Mouse (Mus musculus): Measurements from ENCODE around the gene Hist1h2ap. TPM values are rescaled to one million over a fixed set of nuclear protein-coding genes. Genes with fewer than 3 reads are reported as not detected.
"Not testable (repeated sequence)": the region's sequence is repeated elsewhere in the genome, so short reads cannot be mapped to it uniquely, and the experiment has no call there.

Gene Hist1h2ap
- 129 and 254 TPM in 2 replicates for total RNA-seq (2017)

DNA sequence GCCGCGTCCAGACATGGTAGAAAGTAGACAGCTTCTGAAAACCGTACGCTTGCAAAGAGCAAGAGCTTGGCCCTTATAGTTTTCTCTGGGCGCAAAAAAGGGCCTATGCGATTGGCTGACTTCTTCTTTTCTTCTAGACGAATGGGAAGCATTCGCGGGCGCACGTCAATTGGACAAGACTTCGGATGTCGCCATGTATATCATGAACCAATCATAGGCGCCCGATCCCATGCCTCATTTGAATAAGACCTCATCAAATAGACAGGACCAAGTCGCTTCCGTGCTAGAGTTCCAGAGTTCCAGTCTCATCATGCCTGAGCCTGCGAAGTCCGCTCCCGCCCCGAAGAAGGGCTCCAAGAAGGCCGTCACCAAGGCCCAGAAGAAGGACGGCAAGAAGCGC lies at the start of gene Hist1h2ap, which contains the start of gene Hist1h2br:
TSS of gene Hist1h2ap (minus strand) at position 47 of the 400 bp plus-strand sequence.
TSS of gene Hist1h2br (plus strand) at position 283 of the 400 bp plus-strand sequence.
- ATAC-seq (ENCODE audit: extremely low read depth, insufficient number of reproducible peaks, low FRiP score, poor library complexity, severe bottlenecking): peak; percentile 92

DNA sequence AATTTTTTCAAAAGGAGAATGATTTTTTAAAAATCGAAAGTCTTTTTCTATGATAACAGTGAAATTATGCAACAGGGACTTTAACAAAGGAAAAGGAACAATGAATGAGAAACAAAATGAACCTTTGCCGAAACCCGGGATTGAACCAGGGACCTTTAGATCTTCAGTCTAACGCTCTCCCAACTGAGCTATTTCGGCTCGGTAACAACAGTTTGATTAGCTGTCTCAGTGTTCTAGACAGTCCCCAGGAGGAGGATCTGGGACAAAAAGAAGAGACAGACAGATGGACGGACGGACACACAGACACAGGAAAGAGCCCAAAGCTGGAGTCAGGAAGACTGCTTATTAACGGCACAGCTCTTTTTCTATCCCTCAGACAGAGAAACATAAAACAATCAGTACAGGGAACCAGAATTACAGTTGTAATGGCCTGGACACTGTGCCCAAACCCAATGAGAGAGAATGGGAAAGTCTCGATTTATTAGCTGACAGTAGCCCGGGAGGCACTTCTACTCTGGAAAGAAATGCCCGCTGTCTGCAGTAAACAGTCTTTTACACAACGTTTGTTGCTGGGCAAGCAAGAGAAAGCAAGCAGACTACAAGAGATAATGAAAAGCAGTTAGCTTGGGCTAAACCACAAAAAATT lies 49.6 kb upstream of the Hist1h2ap start:
- no peak for ATAC-seq (ENCODE audit: extremely low read depth, insufficient number of reproducible peaks, low FRiP score, poor library complexity, severe bottlenecking)

DNA sequence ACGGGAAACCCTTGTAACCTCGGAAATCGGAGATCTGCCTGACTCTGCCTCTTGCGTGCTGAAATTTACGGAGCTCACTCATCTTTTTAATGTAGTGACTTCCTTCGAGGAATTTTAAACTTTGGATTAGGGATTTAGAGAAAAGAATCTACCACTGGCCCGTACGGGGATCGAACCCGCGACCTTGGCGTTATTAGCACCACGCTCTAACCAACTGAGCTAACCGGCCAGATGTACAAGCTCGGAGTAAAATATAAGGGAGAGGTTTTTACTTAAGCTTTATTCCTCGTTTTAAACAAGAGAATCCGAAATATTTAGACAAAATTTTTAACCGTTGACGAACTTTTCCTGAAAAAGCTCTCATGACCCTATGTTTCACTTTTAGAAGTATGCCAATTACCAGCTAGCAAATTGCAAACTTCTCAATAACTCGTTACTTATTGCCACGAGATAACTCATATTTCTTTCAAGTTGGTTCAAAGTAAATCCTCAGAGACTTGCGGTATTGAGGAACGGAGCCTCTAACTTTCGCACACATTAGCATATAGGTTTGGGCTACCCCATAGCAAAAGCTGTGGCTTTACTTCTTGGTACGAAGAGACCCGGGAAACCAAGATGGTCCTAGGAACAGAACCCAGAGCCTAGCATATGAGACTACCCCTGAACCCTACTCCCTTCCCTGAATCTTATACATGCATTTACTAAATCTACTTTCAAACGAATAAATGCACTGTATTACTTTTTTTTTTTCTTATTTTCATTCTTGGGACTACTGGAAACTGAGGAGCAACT lies 48.8 kb upstream of the Hist1h2ap start:
- no peak for ATAC-seq (ENCODE audit: extremely low read depth, insufficient number of reproducible peaks, low FRiP score, poor library complexity, severe bottlenecking)

DNA sequence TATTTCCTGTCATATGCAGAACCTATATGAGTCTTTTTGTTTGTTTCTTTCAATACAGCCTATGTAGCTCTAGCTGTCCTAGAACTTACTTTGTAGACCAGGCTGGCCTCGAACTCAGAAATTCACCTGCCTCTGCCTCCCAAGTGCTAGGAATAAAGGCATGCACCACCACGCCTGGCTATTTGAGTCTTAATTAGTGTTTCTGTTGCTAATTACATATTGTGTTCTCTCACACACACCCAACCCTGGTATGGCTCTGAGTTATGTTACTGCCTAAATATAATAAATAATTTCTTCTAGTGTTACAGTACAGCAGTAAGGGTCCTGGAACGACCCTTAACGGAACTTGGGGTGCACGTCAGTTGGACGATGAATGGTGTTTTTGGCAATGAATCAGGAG lies 47.4 kb upstream of the Hist1h2ap start:
- ATAC-seq (ENCODE audit: extremely low read depth, insufficient number of reproducible peaks, low FRiP score, poor library complexity, severe bottlenecking): no peak

DNA sequence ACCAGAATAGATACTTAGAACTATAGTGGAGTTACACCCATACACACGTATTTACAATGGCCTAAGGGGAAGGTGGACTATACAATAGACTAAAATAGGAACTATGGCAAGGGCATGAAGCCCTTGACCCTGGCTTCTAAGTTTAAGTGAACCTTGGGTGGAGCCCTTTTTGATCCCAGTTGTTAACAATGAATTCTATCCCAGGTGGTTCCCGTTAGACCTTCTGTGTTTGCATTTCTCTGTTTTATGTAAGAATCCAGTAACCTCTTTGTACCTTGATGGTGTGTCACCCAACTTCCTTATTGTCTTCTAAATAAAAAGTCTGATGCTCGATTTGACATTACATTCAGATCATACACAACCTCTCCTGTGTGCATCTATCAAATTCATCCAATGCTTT lies 32.2 kb upstream of the Hist1h2ap start:
- not testable (repeated sequence) for ATAC-seq (ENCODE audit: extremely low read depth, insufficient number of reproducible peaks, low FRiP score, poor library complexity, severe bottlenecking)

DNA sequence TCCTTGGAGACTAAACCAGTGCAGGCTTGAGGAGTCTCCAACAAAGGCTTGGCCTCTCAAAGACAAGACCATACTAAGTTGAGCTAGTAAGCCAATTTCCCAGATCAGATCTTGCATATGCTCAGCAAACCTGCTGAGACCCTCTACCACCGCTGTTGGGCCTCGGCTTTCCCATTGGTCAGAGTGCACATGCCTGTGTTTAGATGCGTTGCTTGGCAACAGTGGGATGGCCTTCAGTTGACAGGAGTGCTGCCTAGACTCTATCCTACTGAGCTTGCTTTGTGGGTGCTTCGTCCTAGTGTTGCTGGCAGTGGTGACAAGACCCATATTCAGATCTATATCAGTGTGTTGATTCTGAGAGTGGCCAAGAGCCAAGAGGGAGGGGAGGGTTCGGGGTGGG lies 28.3 kb upstream of the Hist1h2ap start:
- no peak for ATAC-seq (ENCODE audit: extremely low read depth, insufficient number of reproducible peaks, low FRiP score, poor library complexity, severe bottlenecking)

DNA sequence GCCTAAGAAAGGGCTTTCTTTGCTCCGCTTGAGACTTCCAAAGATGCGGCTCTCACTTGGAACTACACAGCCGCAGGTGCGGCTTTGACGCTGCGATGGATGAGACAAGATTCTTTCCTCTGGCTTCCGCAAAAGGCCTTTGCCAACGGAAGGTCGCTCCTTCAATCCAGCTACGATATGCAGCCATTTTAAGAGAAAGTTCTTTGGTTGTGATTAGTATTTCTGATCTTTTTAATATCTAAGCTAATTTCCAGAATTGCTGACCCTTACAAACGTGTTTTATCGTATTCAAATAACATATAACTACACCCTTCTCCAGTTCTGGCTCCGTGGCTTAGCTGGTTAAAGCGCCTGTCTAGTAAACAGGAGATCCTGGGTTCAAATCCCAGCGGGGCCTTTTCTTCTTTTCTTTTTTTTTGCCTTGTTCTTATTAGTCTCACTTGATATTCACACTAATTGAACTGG lies 22.4 kb upstream of the Hist1h2ap start:
- no peak for ATAC-seq (ENCODE audit: extremely low read depth, insufficient number of reproducible peaks, low FRiP score, poor library complexity, severe bottlenecking)

DNA sequence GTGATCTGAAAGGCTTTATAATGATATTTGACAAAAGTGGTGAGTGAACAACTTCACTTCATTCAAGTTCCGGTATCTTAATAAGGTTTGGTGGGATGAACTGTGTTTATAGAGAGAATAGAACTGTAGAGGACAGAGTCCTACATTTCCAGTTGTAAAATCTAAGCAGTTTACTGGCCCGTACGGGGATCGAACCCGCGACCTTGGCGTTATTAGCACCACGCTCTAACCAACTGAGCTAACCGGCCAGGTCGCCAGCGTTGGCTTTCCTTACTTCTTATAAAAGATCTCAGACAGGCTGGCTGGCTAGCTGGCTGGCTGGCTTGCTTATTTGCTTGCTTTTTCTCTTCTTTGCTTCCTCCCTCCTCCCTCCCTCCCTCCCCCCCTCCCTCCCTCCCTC lies 21.8 kb upstream of the Hist1h2ap start:
- ATAC-seq (ENCODE audit: extremely low read depth, insufficient number of reproducible peaks, low FRiP score, poor library complexity, severe bottlenecking): no peak

DNA sequence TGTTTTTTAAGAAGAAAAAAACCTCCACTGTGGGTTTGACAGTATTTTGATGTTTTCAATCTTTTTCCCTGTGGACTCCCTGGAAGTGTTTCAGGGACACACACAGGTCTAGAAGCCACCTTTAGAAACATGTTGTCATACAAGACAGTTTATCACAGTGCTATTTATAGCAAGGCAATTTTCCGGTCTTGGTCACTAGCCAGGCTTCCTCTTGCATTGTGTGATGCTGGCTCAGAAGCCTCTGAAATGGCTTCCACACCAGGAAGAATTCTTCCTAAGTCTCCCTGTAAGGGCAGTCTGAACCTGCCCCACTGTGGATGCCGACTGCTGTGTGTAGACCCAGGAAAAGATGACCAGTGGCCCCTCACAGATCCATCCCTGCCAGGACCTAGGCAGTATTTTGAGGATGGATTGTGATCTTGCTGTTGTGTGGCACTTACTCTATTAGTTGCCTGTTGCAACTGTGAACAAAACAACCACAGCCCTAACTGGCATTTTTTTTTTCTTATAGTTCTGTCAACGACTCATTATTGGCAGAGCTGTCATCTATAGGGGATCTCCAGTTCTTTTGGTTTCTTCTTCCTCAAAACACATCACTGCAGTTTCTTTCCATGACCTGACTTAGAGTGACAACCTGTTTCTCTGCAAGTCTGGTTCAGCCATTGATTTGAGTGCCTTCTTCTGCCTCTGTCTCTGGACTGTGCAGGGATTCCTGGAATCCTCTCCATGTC lies 19.1 kb upstream of the Hist1h2ap start:
- ATAC-seq (ENCODE audit: extremely low read depth, insufficient number of reproducible peaks, low FRiP score, poor library complexity, severe bottlenecking): no peak

DNA sequence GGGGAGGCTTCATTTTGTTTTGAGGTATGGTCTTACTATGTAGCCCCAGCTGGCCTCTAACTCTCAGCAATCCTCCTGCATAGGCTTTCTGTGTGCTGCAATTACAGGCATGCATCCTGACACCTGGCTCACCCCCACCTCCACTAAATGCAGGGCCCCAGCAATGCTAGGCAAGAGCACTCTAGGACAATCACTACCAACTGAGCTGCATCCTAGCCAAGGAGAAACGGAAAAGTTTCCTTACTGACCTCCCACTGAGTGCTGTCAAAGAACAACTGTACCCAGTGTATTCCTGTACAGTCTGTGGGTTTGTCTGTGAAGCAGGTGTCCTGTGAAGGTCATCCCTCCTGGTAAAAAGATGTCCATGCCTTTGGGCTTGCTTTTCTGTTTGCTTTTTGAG lies 17.4 kb upstream of the Hist1h2ap start:
- not testable (repeated sequence) for ATAC-seq (ENCODE audit: extremely low read depth, insufficient number of reproducible peaks, low FRiP score, poor library complexity, severe bottlenecking)

DNA sequence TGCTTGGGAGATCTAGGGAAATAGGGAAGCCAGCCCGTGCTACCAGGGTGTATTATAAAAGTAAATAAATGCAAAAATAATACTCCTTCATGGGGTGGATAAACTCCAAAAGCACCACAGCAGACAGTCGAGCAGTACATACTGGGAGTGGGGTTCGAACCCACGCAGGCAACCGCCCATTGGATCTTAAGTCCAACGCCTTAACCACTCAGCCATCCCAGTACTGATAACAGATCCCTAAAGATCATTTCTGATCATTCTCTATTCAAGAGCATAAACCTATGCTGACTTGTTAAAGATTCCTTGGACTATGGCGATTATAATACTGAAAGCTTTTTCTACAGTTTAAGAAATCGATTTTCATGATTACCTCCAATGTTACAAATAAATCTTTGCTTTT lies 14.6 kb upstream of the Hist1h2ap start:
- ATAC-seq (ENCODE audit: extremely low read depth, insufficient number of reproducible peaks, low FRiP score, poor library complexity, severe bottlenecking): no peak

DNA sequence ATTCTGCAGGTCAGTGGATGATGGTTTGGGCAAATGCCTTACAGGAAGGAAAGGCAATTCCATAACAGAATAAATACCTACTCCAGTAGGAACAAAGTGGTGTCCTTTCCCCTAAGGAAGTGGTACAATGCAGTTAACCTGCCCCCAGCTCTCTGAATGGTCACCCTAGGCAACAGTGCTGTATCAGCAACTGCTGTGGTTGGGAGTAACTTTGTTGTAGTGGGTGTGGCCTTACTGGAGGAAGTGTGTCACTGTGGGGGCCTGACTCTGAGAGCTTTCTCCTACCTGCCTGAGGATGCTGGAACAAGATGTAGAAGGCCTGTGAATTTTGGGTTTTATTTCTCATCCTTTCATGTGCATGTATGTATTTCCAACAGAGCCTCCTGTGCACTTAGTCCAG lies 13.0 kb upstream of the Hist1h2ap start:
- ATAC-seq (ENCODE audit: extremely low read depth, insufficient number of reproducible peaks, low FRiP score, poor library complexity, severe bottlenecking): 0 out of 2 replicates have a peak, but pooled peaks have one; percentile 36

DNA sequence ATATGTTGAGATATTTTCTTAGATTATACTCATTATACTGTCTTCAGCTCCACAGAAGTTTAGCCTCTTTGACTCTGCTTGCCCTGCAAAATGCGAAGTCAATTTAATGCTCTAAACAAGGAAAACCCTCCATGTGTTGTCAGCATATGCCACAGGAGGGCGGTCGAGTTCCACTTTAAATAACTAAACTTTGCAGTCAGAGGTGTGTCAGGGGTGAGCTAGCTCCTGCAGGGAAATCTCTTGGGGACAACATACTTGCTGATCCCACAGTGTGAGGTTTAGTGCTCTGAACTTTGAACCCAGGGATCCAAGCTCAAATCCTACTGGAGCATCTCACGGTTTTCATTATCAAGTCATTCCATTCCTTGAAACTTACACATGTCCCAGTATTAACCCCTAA lies 7.2 kb upstream of the Hist1h2ap start:
- ATAC-seq (ENCODE audit: extremely low read depth, insufficient number of reproducible peaks, low FRiP score, poor library complexity, severe bottlenecking): peak; percentile 86

DNA sequence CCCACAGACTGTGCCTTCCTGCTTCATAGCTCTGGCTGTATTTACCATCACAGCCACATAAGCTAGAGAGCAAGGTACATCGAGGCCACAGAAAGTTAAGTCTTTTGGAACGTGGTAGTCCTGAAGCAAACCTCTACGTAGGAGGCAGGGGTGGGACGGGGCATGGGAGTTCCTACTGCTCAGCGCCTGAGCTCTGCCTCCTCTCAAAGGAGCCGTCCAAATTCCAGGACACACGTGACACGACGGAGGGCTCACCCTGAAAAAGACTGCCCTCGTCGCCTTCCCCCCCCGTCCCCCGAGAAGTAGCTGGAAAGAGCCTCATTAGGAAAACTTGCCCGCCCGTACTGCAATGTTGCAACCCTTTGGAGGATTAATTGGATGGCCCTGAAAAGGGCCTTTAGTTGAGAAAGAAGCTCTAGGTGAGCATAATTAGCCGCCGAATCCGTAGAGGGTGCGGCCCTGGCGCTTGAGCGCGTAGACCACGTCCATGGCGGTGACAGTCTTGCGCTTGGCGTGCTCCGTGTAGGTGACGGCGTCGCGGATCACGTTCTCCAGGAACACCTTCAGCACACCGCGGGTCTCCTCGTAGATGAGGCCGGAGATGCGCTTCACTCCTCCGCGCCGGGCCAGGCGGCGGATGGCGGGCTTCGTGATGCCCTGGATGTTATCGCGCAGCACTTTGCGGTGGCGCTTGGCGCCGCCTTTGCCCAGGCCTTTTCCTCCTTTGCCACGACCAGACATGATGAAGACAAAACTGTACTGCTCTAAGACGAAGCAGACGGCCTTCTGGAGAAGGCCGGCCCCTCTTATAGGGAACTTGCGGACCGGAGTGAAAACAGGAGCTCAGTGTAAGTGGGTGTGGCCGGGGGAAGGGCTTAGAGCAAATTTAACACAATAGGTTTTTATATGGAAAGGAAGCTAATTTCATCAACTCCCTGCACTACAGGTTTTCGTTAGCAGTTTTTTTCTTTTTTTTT lies 1.6 kb downstream of the Hist1h2ap start, which contains the start of gene Hist1h4n:
TSS of gene Hist1h4n (minus strand) at position 779 of the 977 bp plus-strand sequence.
- ATAC-seq (ENCODE audit: extremely low read depth, insufficient number of reproducible peaks, low FRiP score, poor library complexity, severe bottlenecking): peak; percentile 69

DNA sequence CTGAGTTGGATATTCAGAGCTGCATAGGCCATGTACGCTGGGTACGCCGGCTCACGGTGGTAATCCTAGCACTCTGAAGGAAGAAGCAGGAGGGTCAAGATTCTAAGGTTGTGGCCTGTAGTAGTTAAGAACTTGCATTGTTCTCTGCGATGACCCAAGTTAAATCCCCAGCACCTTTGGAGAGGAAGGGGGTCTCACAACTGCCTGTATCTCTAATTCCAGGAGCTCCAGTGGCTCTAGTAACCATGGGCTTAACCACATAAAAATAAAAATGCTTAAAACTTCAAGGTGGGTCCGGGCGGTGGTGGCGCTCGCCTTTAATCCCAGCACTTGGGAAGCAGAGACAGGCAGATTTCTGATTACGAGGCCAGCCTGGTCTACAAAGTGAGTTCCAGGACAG lies 3.0 kb downstream of the Hist1h2ap start:
- no peak for ATAC-seq (ENCODE audit: extremely low read depth, insufficient number of reproducible peaks, low FRiP score, poor library complexity, severe bottlenecking)

DNA sequence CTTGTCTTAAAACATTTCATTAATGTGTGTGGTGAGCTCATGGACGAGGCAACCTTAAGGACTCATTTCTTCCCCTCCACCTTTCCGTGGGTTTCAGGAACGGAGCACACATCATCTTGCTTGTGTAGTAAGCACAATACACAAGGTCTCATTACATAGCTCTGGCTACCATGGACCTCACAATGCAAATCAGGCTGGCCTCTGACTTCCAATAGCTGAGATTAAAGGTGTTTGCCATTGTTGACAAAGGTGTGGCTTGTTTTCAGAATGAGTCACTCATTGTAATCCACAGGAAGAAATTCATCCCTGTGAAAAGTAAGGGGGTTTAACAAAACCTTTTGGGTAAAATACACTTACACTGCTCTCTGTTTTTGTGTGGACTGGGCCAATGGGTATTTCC lies 4.8 kb downstream of the Hist1h2ap start:
- no peak for ATAC-seq (ENCODE audit: extremely low read depth, insufficient number of reproducible peaks, low FRiP score, poor library complexity, severe bottlenecking)

DNA sequence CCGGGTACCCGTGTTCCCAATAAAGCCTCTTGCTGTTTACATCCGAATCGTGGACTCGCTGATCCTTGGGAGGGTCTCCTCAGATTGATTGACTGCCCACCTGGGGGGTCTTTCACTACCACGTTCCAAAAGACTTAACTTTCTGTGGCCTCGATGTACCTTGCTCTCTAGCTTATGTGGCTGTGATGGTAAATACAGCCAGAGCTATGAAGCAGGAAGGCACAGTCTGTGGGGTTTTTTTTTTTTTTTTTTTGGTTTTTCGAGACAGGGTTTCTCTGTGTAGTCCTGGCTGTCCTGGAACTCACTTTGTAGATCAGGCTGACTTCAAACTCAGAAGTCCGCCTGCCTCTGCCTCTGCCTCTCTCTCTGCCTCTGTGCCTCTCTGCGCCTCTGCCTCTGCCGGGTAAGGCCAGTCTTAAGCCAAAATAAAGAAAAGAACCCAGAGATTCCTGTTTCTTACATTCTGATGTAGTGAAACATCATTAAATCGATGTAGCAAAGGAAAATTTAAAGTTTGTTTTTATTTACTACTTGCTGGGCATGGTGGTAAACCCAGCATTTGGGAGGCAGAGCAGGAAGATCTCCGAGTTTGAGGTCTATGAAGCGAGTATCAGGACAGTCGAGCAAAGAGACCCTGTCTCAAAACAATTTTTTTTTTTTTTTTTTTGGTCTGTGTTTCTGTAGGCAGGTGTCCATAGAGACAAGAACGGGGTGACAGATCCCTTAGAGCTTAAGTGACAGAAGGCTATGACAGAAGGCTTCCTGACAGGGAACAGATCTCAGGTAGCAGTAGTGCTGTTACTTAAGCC lies 13.0 kb downstream of the Hist1h2ap start:
- ATAC-seq (ENCODE audit: extremely low read depth, insufficient number of reproducible peaks, low FRiP score, poor library complexity, severe bottlenecking): not testable (repeated sequence)

DNA sequence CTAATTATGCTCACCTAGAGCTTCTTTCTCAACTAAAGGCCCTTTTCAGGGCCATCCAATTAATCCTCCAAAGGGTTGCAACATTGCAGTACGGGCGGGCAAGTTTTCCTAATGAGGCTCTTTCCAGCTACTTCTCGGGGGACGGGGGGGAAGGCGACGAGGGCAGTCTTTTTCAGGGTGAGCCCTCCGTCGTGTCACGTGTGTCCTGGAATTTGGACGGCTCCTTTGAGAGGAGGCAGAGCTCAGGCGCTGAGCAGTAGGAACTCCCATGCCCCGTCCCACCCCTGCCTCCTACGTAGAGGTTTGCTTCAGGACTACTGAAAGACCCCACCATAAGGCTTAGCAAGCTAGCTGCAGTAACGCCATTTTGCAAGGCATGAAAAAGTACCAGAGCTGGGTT lies 21.2 kb downstream of the Hist1h2ap start:
- ATAC-seq (ENCODE audit: extremely low read depth, insufficient number of reproducible peaks, low FRiP score, poor library complexity, severe bottlenecking): not testable (repeated sequence)

Measured in neutrophil, adult 5-6 weeks (primary cell).